Mouse (Mus musculus) MEL (cell line): ENCODE data around the gene Lamb3. TPM values are rescaled to one million over a fixed set of nuclear protein-coding genes. Genes with fewer than 3 reads are reported as not detected.

Source experiments
- DNase-seq: peaks from one replicate; pipeline ENCODE4 v3.0.0; 2011; ENCODE audit warnings: low read depth, low spot score
- H3K27ac ChIP-seq: 2 replicates; pipeline ENCODE4 v1.5.1; 2012; ENCODE audit warnings: low read depth, mild to moderate bottlenecking, control low read depth, low read length, moderate library complexity; ENCODE audit not compliant: control insufficient read depth
- H3K27me3 ChIP-seq, 2 experiments: fragments of 150-350 bp in 1 of 2; sonication (generic) in 1 of 2; 2 replicates each; pipeline ENCODE4 v1.6.1; 2012; ENCODE audit warnings: low read length in 2 of 2, mild to moderate bottlenecking in 2 of 2, improper control_type of control experiment in 1 of 2, moderate library complexity in 1 of 2; ENCODE audit not compliant: insufficient read depth in 2 of 2, control insufficient read depth in 1 of 2
- H3K36me3 ChIP-seq, 2 experiments: 2 replicates each; pipeline ENCODE4 v1.6.1; 2012 to 2014; ENCODE audit warnings: low read length in 2 of 2, improper control_type of control experiment in 1 of 2, inconsistent platforms in 1 of 2, mild to moderate bottlenecking in 1 of 2; ENCODE audit not compliant: insufficient read depth in 2 of 2, control insufficient read depth in 1 of 2
- H3K4me1 ChIP-seq, 2 experiments: fragments of 150-350 bp in 1 of 2; sonication (generic) in 1 of 2; 2 replicates each; pipeline ENCODE4 v1.6.1; 2012; ENCODE audit warnings: low read length in 2 of 2, improper control_type of control experiment in 1 of 2, mild to moderate bottlenecking in 1 of 2; ENCODE audit not compliant: insufficient read depth in 2 of 2, control insufficient read depth in 1 of 2
- H3K4me3 ChIP-seq, 2 experiments: fragments of 150-350 bp in 1 of 2; sonication (generic) in 1 of 2; 2 replicates each; pipeline ENCODE4 v1.5.1; 2012; ENCODE audit warnings: low read depth in 2 of 2, low read length in 2 of 2, mild to moderate bottlenecking in 2 of 2, moderate library complexity in 2 of 2, control low read depth in 1 of 2, improper control_type of control experiment in 1 of 2; ENCODE audit not compliant: control insufficient read depth in 1 of 2, insufficient read depth in 1 of 2
- H3K79me2 ChIP-seq: 2 replicates; pipeline ENCODE4 v1.6.1; 2012; ENCODE audit warnings: mild to moderate bottlenecking, low read length, moderate library complexity; ENCODE audit not compliant: control insufficient read depth, poor library complexity, insufficient read depth
- H3K9ac ChIP-seq: 2 replicates; pipeline ENCODE4 v1.6.1; 2012; ENCODE audit warnings: low read depth, mild to moderate bottlenecking, control low read depth, low read length, moderate library complexity; ENCODE audit not compliant: control insufficient read depth, poor library complexity, severe bottlenecking
- H3K9me3 ChIP-seq: fragments of 150-350 bp; sonication (generic); replicated peaks from 2 replicates; pipeline ENCODE4 v1.6.1; 2012; ENCODE audit warnings: mild to moderate bottlenecking, low read length, improper control_type of control experiment, moderate library complexity; ENCODE audit not compliant: insufficient read depth
- CHD1 ChIP-seq: IDR thresholded peaks from 2 replicates; pipeline ENCODE4 v1.6.1; 2012; ENCODE audit warnings: low read depth, mild to moderate bottlenecking, inconsistent platforms, low read length, improper control_type of control experiment
- CHD2 ChIP-seq: IDR thresholded peaks from 2 replicates; pipeline ENCODE4 v1.6.1; 2011; ENCODE audit warnings: low read length, improper control_type of control experiment
- CTCF ChIP-seq, 3 experiments: IDR thresholded peaks in 2 of 3; conservative IDR thresholded peaks in 1 of 3; 2 replicates each; pipeline ENCODE4 v1.5.1; 2011 to 2012; ENCODE audit warnings: low read length in 3 of 3, low read depth in 2 of 3, mild to moderate bottlenecking in 2 of 3, improper control_type of control experiment in 1 of 3, inconsistent platforms in 1 of 3, mixed read lengths in 1 of 3, moderate library complexity in 1 of 3; ENCODE audit not compliant: control insufficient read depth in 1 of 3, insufficient read depth in 1 of 3, poor library complexity in 1 of 3, severe bottlenecking in 1 of 3
- E2F4 ChIP-seq: IDR thresholded peaks from 2 replicates; pipeline ENCODE4 v1.6.1; 2011; ENCODE audit warnings: low read depth, low read length, improper control_type of control experiment, borderline replicate concordance
- ELF1 ChIP-seq: IDR thresholded peaks from 2 replicates; pipeline ENCODE4 v1.6.1; 2014; ENCODE audit warnings: low read depth, mild to moderate bottlenecking, inconsistent platforms, low read length, improper control_type of control experiment, moderate library complexity
- ETS1 ChIP-seq: IDR thresholded peaks from 2 replicates; pipeline ENCODE4 v1.6.1; 2012; ENCODE audit warnings: low read depth, mild to moderate bottlenecking, inconsistent platforms, low read length, improper control_type of control experiment, moderate library complexity
- GATA1 ChIP-seq: IDR thresholded peaks from 2 replicates; pipeline ENCODE4 v1.6.1; 2011; ENCODE audit warnings: low read depth, low read length, improper control_type of control experiment
- HCFC1 ChIP-seq: IDR thresholded peaks from 2 replicates; pipeline ENCODE4 v1.6.1; 2012; ENCODE audit warnings: low read depth, mild to moderate bottlenecking, inconsistent platforms, low read length, improper control_type of control experiment, moderate library complexity
- JUND ChIP-seq: IDR thresholded peaks from 2 replicates; pipeline ENCODE4 v1.6.1; 2011; ENCODE audit warnings: low read depth, mild to moderate bottlenecking, improper control_type of control experiment, low read length
- KAT2A ChIP-seq: conservative IDR thresholded peaks from 2 replicates; pipeline ENCODE4 v1.6.1; 2012; ENCODE audit warnings: low read depth, low read length, improper control_type of control experiment, inconsistent platforms
- MEF2A ChIP-seq: IDR thresholded peaks from 2 replicates; pipeline ENCODE4 v1.6.1; 2014; ENCODE audit warnings: low read depth, mild to moderate bottlenecking, inconsistent platforms, low read length, improper control_type of control experiment; ENCODE audit not compliant: poor library complexity, insufficient replicate concordance, severe bottlenecking; ENCODE audit errors: extremely low read depth
- MYB ChIP-seq: IDR thresholded peaks from 2 replicates; pipeline ENCODE4 v1.6.1; 2011; ENCODE audit warnings: mild to moderate bottlenecking, low read depth, low read length, improper control_type of control experiment
- MYC ChIP-seq: IDR thresholded peaks from 2 replicates; pipeline ENCODE4 v1.6.1; 2011; ENCODE audit warnings: low read depth, mild to moderate bottlenecking, low read length, improper control_type of control experiment, moderate library complexity
- NRF1 ChIP-seq: IDR thresholded peaks from 2 replicates; pipeline ENCODE4 v1.6.1; 2014; ENCODE audit warnings: low read depth, mild to moderate bottlenecking, inconsistent platforms, low read length, improper control_type of control experiment, moderate library complexity; ENCODE audit not compliant: poor library complexity, insufficient read depth, severe bottlenecking
- POLR2AphosphoS2 ChIP-seq: IDR thresholded peaks from 2 replicates; pipeline ENCODE4 v1.6.1; 2011; ENCODE audit warnings: low read length, improper control_type of control experiment
- RAD21 ChIP-seq: IDR thresholded peaks from 2 replicates; pipeline ENCODE4 v1.6.1; 2011; ENCODE audit warnings: mild to moderate bottlenecking, low read depth, low read length, improper control_type of control experiment
- SIN3A ChIP-seq: IDR thresholded peaks from 2 replicates; pipeline ENCODE4 v1.6.1; 2012; ENCODE audit warnings: low read length, improper control_type of control experiment, inconsistent platforms
- SMC3 ChIP-seq: IDR thresholded peaks from 2 replicates; pipeline ENCODE4 v1.6.1; 2011; ENCODE audit warnings: low read depth, low read length, improper control_type of control experiment
- TAL1 ChIP-seq: IDR thresholded peaks from 2 replicates; pipeline ENCODE4 v1.6.1; 2012; ENCODE audit warnings: mild to moderate bottlenecking, inconsistent platforms, low read length, moderate library complexity, mixed read lengths
- TBP ChIP-seq: IDR thresholded peaks from 2 replicates; pipeline ENCODE4 v1.8.0; 2011; ENCODE audit warnings: low read depth, low read length, improper control_type of control experiment
- TCF12 ChIP-seq: IDR thresholded peaks from 2 replicates; pipeline ENCODE4 v1.6.1; 2014; ENCODE audit warnings: low read depth, mild to moderate bottlenecking, inconsistent platforms, low read length, improper control_type of control experiment, moderate library complexity
- UBTF ChIP-seq: IDR thresholded peaks from 2 replicates; pipeline ENCODE4 v1.6.1; 2012; ENCODE audit warnings: low read depth, mild to moderate bottlenecking, inconsistent platforms, low read length, improper control_type of control experiment, moderate library complexity, borderline replicate concordance; ENCODE audit not compliant: insufficient read depth
- USF2 ChIP-seq, 2 experiments: IDR thresholded peaks; 2 replicates each; pipeline ENCODE4 v1.6.1; 2011 to 2012; ENCODE audit warnings: improper control_type of control experiment in 2 of 2, low read length in 2 of 2, borderline replicate concordance in 1 of 2, inconsistent platforms in 1 of 2, low read depth in 1 of 2, mild to moderate bottlenecking in 1 of 2; ENCODE audit not compliant: insufficient read depth in 1 of 2
- ZKSCAN1 ChIP-seq: IDR thresholded peaks from 2 replicates; pipeline ENCODE4 v1.6.1; 2012; ENCODE audit warnings: low read depth, mild to moderate bottlenecking, inconsistent platforms, low read length, improper control_type of control experiment, moderate library complexity
- ZMIZ1 ChIP-seq: IDR thresholded peaks from 2 replicates; pipeline ENCODE4 v1.6.1; 2012; ENCODE audit warnings: low read depth, mild to moderate bottlenecking, inconsistent platforms, low read length, improper control_type of control experiment, moderate library complexity
- ZNF384 ChIP-seq: IDR thresholded peaks from 2 replicates; pipeline ENCODE4 v1.6.1; 2012; ENCODE audit warnings: low read depth, mild to moderate bottlenecking, inconsistent platforms, low read length, improper control_type of control experiment
- polyA plus RNA-seq, 2 experiments: library from polyadenylated mRNA; stranded (reverse) in 1 of 2; unstranded in 1 of 2; fragments of >175 nt in 1 of 2; fragments of >200 nt in 1 of 2; gene quantifications; 2 replicates each; pipeline versions ENCODE4 v1.2.1 to v1.2.4; 2012; ENCODE audit warnings: low replicate concordance in 2 of 2, low read depth in 1 of 2; ENCODE audit not compliant: insufficient read length in 2 of 2, insufficient read depth in 1 of 2, missing spikeins in 1 of 2
- total RNA-seq: library from RNA; depleted of rRNA; stranded (reverse); fragments of 300-350 nt; gene quantifications from 2 replicates; pipeline ENCODE4 v1.2.3, GENCODE M21; 2012

Lamb3 gene
- total and polyA plus RNA-seq, 3 experiments: 0.03 to 0.35 TPM; not detected in 1

DNA sequence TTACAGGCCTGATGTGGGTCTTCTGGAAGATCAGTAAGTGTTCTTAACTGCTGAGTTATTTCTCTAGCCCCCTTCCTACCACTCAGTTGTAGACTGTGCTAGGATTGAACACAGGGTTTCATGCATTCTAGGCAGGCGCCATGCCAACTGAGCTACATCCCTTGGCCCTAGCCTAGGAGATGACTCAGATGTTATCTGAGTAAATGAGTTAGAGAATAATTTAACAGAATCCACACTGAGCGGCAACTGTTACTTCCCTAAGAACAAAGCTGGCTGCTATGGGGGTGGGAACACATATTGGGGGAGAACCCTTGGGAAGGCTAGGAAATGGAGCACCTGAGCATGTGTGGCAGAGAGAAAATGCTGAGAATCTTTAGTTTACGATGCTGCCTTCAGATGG is 144.1 kb downstream of the Lamb3 start:
- no peak for DNase-seq
- TF ChIP-seq GATA1: no peak
- no peak for TF ChIP-seq NRF1
- TF ChIP-seq CTCF (IDR thresholded peaks at IDR 0.05 in 2 of 3, conservative IDR thresholded peaks at IDR 0.05 in 1 of 3; ENCODE audit: control insufficient read depth in 1 of 3, insufficient read depth in 1 of 3, low read depth in 2 of 3, low read length in 3 of 3, poor library complexity in 1 of 3, severe bottlenecking in 1 of 3): no peak
- TF ChIP-seq CHD2: no peak
- TF ChIP-seq TCF12: no peak
- Histone ChIP-seq H3K27ac (no peak overlapping the region), H3K36me3 (no peaks in the 10 kb centered on the region), H3K9ac (no peak overlapping the region), H3K4me1 (no peaks in the 10 kb centered on the region), H3K4me3 (no peak overlapping the region), H3K27me3 (no peaks in the 10 kb centered on the region), H3K9me3 (no peaks in the 10 kb centered on the region), H3K79me2 (no peaks in the 10 kb centered on the region)

DNA sequence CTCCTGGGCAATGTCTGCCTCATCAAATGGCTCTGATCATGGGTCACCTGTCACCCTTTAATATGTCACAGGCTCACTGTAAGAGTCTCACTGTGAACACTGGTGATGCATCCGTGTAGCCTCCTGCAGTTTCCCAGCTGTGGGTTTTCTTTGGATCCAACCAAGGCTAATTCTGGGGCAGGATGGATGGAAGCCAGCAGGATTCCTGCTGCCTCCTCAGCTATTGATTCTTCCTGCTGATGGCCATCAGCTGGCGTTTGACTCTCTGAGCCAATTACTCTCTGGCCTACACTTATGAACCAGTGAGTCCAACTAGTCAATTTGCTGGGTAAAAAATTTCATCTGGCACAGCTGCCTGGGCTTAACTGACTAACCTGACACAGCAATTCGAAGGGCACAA is 151.7 kb downstream of the Lamb3 start:
- no peaks in the 10 kb centered on the region for H3K79me2 ChIP-seq
- H3K27ac ChIP-seq: no peak overlapping the region
- no peaks in the 10 kb centered on the region for H3K27me3 ChIP-seq
- H3K9ac ChIP-seq: no peak overlapping the region
- no peaks in the 10 kb centered on the region for H3K9me3 ChIP-seq
- TF ChIP-seq JUND (no peak), MEF2A (no peak), ETS1 (no peak), HCFC1 (no peak), CHD1 (no peak), TAL1 (no peak), RAD21 (no peak), USF2 (IDR thresholded peaks at IDR 0.05; ENCODE audit: borderline replicate concordance in 1 of 2, insufficient read depth in 1 of 2, low read depth in 1 of 2, low read length in 2 of 2) (no peak), SIN3A (no peak)
- TF ChIP-seq, all 39 proteins: peak for 0
- Histone ChIP-seq H3K36me3 (no peaks in the 10 kb centered on the region), H3K4me1 (no peaks in the 10 kb centered on the region), H3K4me3 (no peak overlapping the region)
- no peak for DNase-seq

DNA sequence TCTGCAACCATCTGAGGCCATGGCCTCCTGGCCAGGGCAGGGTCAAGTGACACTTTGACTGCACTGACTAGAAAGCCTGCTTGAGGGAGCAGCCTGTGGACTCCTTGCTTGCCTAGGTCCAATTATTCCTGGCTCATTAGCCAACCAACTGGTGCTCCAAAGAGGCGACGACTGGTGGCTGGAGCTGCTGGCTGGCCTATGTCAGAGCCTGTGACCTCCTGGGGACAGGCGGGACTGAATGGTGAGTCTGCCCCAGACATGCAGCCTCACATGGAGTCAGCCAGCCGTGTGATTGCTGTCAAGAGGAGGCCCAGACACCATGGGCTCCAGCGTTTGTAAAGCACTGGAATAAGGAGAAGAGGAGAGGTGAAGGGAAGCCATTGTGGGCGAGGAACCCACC is 153.7 kb downstream of the Lamb3 start:
- Histone ChIP-seq H3K27me3 (no peaks in the 10 kb centered on the region), H3K9ac (no peak overlapping the region), H3K4me1 (no peaks in the 10 kb centered on the region), H3K4me3 (no peak overlapping the region), H3K36me3 (no peaks in the 10 kb centered on the region), H3K9me3 (no peaks in the 10 kb centered on the region), H3K79me2 (no peaks in the 10 kb centered on the region), H3K27ac (no peak overlapping the region)
- TF ChIP-seq E2F4: no peak
- TF ChIP-seq SMC3: no peak
- no peak for TF ChIP-seq RAD21
- no peak for TF ChIP-seq ZNF384
- no peak for TF ChIP-seq ZMIZ1
- no peak for TF ChIP-seq KAT2A
- TF ChIP-seq ELF1: no peak
- no peak for TF ChIP-seq POLR2AphosphoS2
- TF ChIP-seq TBP: no peak
- no peak for TF ChIP-seq UBTF
- TF ChIP-seq GATA1: no peak
- no peak for TF ChIP-seq TAL1
- TF ChIP-seq ZKSCAN1: no peak
- TF ChIP-seq MYC: no peak
- no peak for TF ChIP-seq TCF12
- no peak for TF ChIP-seq MYB
- TF ChIP-seq CHD1: no peak
- no peak for TF ChIP-seq HCFC1
- DNase-seq: no peak
